In the genomic region with DNA sequence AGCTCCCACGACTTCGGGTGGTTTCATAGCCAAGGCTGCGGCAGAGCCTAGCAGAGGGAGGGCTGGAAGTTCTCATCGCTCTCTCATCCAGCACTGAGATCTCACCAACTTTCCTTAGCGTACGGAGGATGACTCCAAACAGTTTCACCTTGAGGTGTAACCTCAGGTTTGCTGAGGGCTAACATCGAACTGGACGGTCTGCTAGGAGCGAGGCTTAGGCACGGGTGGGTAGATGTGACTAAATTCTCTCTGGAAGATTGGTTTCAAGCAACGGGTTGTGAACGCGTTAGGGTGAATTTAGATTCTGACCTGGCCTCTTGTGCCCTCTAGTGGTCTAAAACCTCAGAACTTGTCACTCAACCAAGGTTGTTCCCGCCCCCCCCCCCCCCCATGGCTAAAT, we compare ENCODE assay signal across 8 mouse cellular contexts. TPM values are rescaled to one million over a fixed set of nuclear protein-coding genes. Genes with fewer than 3 reads are reported as not detected.
DNase-seq lines count a peak whose midpoint lies in the region; ATAC-seq lines count a peak whose summit lies in the region.

No protein-coding gene starts in this region.

- peak overlapping the region; percentile 51 for H3K4me2 ChIP-seq in forebrain, embryonic 13.5 days
- peak overlapping the region; percentile 48 for H3K4me2 ChIP-seq in hindbrain, embryonic 13.5 days
- H3K4me2 ChIP-seq in stomach, embryonic 16.5 days (ENCODE audit: low read depth, low read length) = peak overlapping the region; percentile 79

- peak; percentile 74 for DNase-seq in layer of hippocampus, adult 11-12 months (ENCODE audit: low spot score)
- DNase-seq in layer of hippocampus, adult 9-11 months = no peak
- DNase-seq in adrenal gland, postnatal 14 days = peak; percentile 78
- DNase-seq in left cerebral cortex, postnatal 4 days = peak; percentile 63
- DNase-seq in mesoderm, embryonic 11.5 days (ENCODE audit: low read depth, low spot score) = peak; percentile 79

- H3K27ac ChIP-seq in forebrain, embryonic 13.5 days = no peak overlapping the region
- no peak overlapping the region for H3K27ac ChIP-seq in hindbrain, embryonic 13.5 days
- H3K27ac ChIP-seq in stomach, embryonic 16.5 days (ENCODE audit: low read length) = no peak overlapping the region

- peaks cover 9% of the 10 kb centered on the region for H3K4me1 ChIP-seq in forebrain, embryonic 13.5 days
- H3K4me1 ChIP-seq in hindbrain, embryonic 13.5 days (replicated peaks) = peaks cover 4% of the 10 kb centered on the region
- peaks cover 4% of the 10 kb centered on the region; the same call in 1 of the 2 replicates for H3K4me1 ChIP-seq in stomach, embryonic 16.5 days (ENCODE audit: control insufficient read depth, insufficient read depth, low read length)

- H3K4me3 ChIP-seq in forebrain, embryonic 13.5 days = peak overlapping the region; percentile 14
- H3K4me3 ChIP-seq in hindbrain, embryonic 13.5 days = peak overlapping the region; percentile 8; the same call in 1 of the 2 replicates
- H3K4me3 ChIP-seq in stomach, embryonic 16.5 days (replicated peaks; ENCODE audit: low read length) = peak overlapping the region; percentile 47

- 0 out of 2 replicates have a peak overlapping the region, but pooled peaks have one; percentile 34 for H3K9ac ChIP-seq in forebrain, embryonic 13.5 days
- no peak overlapping the region for H3K9ac ChIP-seq in hindbrain, embryonic 13.5 days
- peak overlapping the region; percentile 61 for H3K9ac ChIP-seq in stomach, embryonic 16.5 days (ENCODE audit: low read length)

- 2% methylated on average over 14 of the region's 14 CpGs for WGBS in forebrain, embryonic 13.5 days
- 4% methylated on average over 14 of the region's 14 CpGs for WGBS in hindbrain, embryonic 13.5 days
- WGBS in stomach, embryonic 16.5 days = 3% methylated on average over 14 of the region's 14 CpGs

- no peaks in the 10 kb centered on the region for H3K9me3 ChIP-seq in forebrain, embryonic 13.5 days (replicated peaks)
- no peaks in the 10 kb centered on the region for H3K9me3 ChIP-seq in hindbrain, embryonic 13.5 days
- H3K9me3 ChIP-seq in stomach, embryonic 16.5 days (replicated peaks; ENCODE audit: control insufficient read depth, low read length) = no peaks in the 10 kb centered on the region

- intact Hi-C loops in left cerebral cortex, postnatal 4 days (cut with DNase I) = loop anchor here (10.0 kb wide), 2 partner anchors 338 to 828 kb away; no protein-coding TSS in a partner anchor

- peak; percentile 36; the same call in 1 of the 2 replicates for ATAC-seq in forebrain, embryonic 13.5 days
- ATAC-seq in hindbrain, embryonic 13.5 days (ENCODE audit: low FRiP score) = no peak
- no peak for ATAC-seq in stomach, embryonic 16.5 days (ENCODE audit: insufficient read depth, low FRiP score)

- H3K36me3 ChIP-seq in forebrain, embryonic 13.5 days (ENCODE audit: poor library complexity, severe bottlenecking) = no peaks in the 10 kb centered on the region
- no peaks in the 10 kb centered on the region for H3K36me3 ChIP-seq in hindbrain, embryonic 13.5 days
- H3K36me3 ChIP-seq in stomach, embryonic 16.5 days (ENCODE audit: control insufficient read depth, insufficient read depth, low read length) = no peaks in the 10 kb centered on the region

- peaks cover 76% of the 10 kb centered on the region for H3K27me3 ChIP-seq in forebrain, embryonic 13.5 days
- peaks cover 66% of the 10 kb centered on the region for H3K27me3 ChIP-seq in hindbrain, embryonic 13.5 days
- H3K27me3 ChIP-seq in stomach, embryonic 16.5 days (ENCODE audit: control insufficient read depth, insufficient read depth, low read length) = peaks cover 7% of the 10 kb centered on the region; the same call in 1 of the 2 replicates

RNA-seq across cellular contexts. Expression of a gene that starts 9.0 kb away (rescaled TPM):
- total RNA-seq in adrenal gland, postnatal 14 days (2021) = 26.8 and 33.8 TPM in 2 replicates
- polyA plus RNA-seq in forebrain, embryonic 13.5 days (2015; fragmentation: Nextera tagmentation; extraction: Ambion mirVana) = 4.1 and 4.9 TPM in 2 replicates
- 11.3 and 12.4 TPM in 2 replicates for polyA plus RNA-seq in hindbrain, embryonic 13.5 days (2015; fragmentation: Nextera tagmentation; extraction: Ambion mirVana)
- 10 to 100 TPM; 61.5 to 68.4 TPM for total RNA-seq in left cerebral cortex, postnatal 4 days (2021)
- 38.7 and 39.5 TPM in 2 replicates for polyA plus RNA-seq in stomach, embryonic 16.5 days (2015; fragmentation: Nextera tagmentation; extraction: Ambion mirVana)
